Mouse (Mus musculus): ENCODE data around the gene Cbfa2t3. TPM values are rescaled to one million over a fixed set of nuclear protein-coding genes. Genes with fewer than 3 reads are reported as not detected.

Cbfa2t3 gene
- total and polyA plus RNA-seq, 3 experiments: 10.5 to 102 TPM; not detected in 1

DNA sequence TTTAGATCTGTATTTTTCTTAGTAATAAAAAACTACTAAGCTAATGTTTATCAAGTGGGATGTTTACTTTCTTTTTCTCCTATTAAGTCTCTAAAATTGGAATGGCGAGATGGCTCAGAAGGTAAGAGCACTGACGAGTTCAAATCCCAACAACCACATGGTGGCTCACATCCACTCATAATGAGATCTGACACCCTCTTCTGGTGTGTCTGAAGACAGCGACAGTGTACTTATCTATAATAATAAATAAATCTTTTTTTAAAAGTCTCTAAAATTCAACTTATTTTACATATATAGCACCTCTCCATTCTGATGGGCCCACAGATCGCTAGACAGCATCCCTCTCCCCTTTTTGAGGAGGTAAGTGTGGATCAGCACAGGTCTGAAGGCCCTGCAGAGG lies 88.7 kb downstream of the Cbfa2t3 start:
- peaks cover 0 to 6% of the 10 kb centered on the region in 2 experiments; a peak in 1 of 4 replicates for H3K4me1 ChIP-seq (ENCODE audit: control insufficient read depth in 1 of 2, insufficient read depth in 2 of 2, low read length in 2 of 2)
- peaks cover 2% of the 10 kb centered on the region; the same call in 1 of the 2 replicates for H3K79me2 ChIP-seq (ENCODE audit: control insufficient read depth, insufficient read depth, low read length, poor library complexity)
- DNase-seq (ENCODE audit: low read depth, low spot score): no peak
- no peak overlapping the region for H3K27ac ChIP-seq (ENCODE audit: control insufficient read depth, low read depth, low read length)
- no peak for TF ChIP-seq ZNF384 (IDR thresholded peaks at IDR 0.05; ENCODE audit: low read depth, low read length)
- H3K4me3 ChIP-seq (ENCODE audit: control insufficient read depth in 1 of 2, insufficient read depth in 1 of 2, low read depth in 2 of 2, low read length in 2 of 2): no peak overlapping the region
- no peak overlapping the region for H3K9ac ChIP-seq (ENCODE audit: control insufficient read depth, low read depth, low read length, poor library complexity, severe bottlenecking)
- no peaks in the 10 kb centered on the region for H3K9me3 ChIP-seq (replicated peaks; ENCODE audit: insufficient read depth, low read length)
- no peaks in the 10 kb centered on the region for H3K27me3 ChIP-seq (ENCODE audit: control insufficient read depth in 1 of 2, insufficient read depth in 2 of 2, low read length in 2 of 2)
- H3K36me3 ChIP-seq (ENCODE audit: control insufficient read depth in 1 of 2, insufficient read depth in 2 of 2, low read length in 2 of 2): no peaks in the 10 kb centered on the region

DNA sequence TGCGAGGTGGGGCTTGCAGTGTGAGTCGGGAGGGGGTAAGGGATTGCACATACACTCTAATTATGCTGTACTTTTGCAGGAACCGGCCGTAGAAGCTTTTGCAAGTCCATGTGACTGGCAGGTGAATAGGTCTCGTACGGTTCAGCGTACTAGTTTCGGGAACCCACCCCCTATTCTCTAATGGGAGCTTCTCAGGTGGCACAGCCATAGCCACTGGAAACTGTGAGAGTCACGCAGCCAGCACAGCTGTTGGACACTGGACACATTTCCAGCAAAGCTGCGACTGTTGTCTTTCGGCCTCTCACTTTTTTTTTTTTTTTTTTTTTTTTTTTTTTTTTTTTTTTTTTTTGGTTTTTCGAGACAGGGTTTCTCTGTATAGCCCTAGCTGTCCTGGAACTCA lies 92.1 kb downstream of the Cbfa2t3 start:
- Histone ChIP-seq H3K4me1 (ENCODE audit: control insufficient read depth in 1 of 2, insufficient read depth in 2 of 2, low read length in 2 of 2) (no peaks in the 10 kb centered on the region), H3K79me2 (ENCODE audit: control insufficient read depth, insufficient read depth, low read length, poor library complexity) (peaks cover 2% of the 10 kb centered on the region; the same call in 1 of the 2 replicates), H3K27ac (ENCODE audit: control insufficient read depth, low read depth, low read length) (no peak overlapping the region), H3K27me3 (ENCODE audit: control insufficient read depth in 1 of 2, insufficient read depth in 2 of 2, low read length in 2 of 2) (no peaks in the 10 kb centered on the region), H3K36me3 (ENCODE audit: control insufficient read depth in 1 of 2, insufficient read depth in 2 of 2, low read length in 2 of 2) (no peaks in the 10 kb centered on the region), H3K9me3 (replicated peaks; ENCODE audit: insufficient read depth, low read length) (no peaks in the 10 kb centered on the region), H3K4me3 (ENCODE audit: control insufficient read depth in 1 of 2, insufficient read depth in 1 of 2, low read depth in 2 of 2, low read length in 2 of 2) (no peak overlapping the region), H3K9ac (ENCODE audit: control insufficient read depth, low read depth, low read length, poor library complexity, severe bottlenecking) (no peak overlapping the region)
- TF ChIP-seq HCFC1 (IDR thresholded peaks at IDR 0.05; ENCODE audit: low read depth, low read length): no peak
- TF ChIP-seq ZNF384 (IDR thresholded peaks at IDR 0.05; ENCODE audit: low read depth, low read length): 0 out of 2 replicates have a peak, but pooled peaks have one; percentile 22
- TF ChIP-seq ETS1 (IDR thresholded peaks at IDR 0.05; ENCODE audit: low read depth, low read length): no peak
- DNase-seq (ENCODE audit: low read depth, low spot score): no peak

DNA sequence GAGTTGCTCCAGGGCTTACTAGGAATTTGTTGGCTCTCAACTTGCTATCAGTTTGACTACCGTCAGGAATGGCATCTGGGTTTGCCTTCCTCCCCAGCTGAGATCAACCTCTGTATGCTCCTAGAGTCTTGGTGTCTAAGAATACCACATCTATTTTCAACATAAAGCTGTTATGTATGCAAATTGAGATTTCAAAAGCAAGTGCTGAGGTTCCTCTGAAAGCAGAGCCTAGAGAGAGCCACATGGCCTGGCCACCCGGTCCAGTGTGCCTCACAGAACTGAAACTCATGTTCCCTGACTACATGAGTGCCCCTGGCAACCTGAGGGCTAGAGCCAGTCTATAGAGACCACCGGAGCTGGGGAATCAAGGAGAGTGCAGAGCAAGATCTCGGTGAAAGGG lies 93.5 kb downstream of the Cbfa2t3 start:
- Histone ChIP-seq H3K27me3 (ENCODE audit: control insufficient read depth in 1 of 2, insufficient read depth in 2 of 2, low read length in 2 of 2) (no peaks in the 10 kb centered on the region), H3K79me2 (ENCODE audit: control insufficient read depth, insufficient read depth, low read length, poor library complexity) (no peaks in the 10 kb centered on the region), H3K4me3 (ENCODE audit: control insufficient read depth in 1 of 2, insufficient read depth in 1 of 2, low read depth in 2 of 2, low read length in 2 of 2) (no peak overlapping the region), H3K36me3 (ENCODE audit: control insufficient read depth in 1 of 2, insufficient read depth in 2 of 2, low read length in 2 of 2) (no peaks in the 10 kb centered on the region), H3K9me3 (replicated peaks; ENCODE audit: insufficient read depth, low read length) (no peaks in the 10 kb centered on the region), H3K27ac (ENCODE audit: control insufficient read depth, low read depth, low read length) (no peak overlapping the region), H3K9ac (ENCODE audit: control insufficient read depth, low read depth, low read length, poor library complexity, severe bottlenecking) (no peak overlapping the region), H3K4me1 (ENCODE audit: control insufficient read depth in 1 of 2, insufficient read depth in 2 of 2, low read length in 2 of 2) (no peaks in the 10 kb centered on the region)
- DNase-seq (ENCODE audit: low read depth, low spot score): no peak
- TF ChIP-seq ZNF384 (IDR thresholded peaks at IDR 0.05; ENCODE audit: low read depth, low read length) (no peak), UBTF (IDR thresholded peaks at IDR 0.05; ENCODE audit: borderline replicate concordance, insufficient read depth, low read depth, low read length) (no peak), SMC3 (IDR thresholded peaks at IDR 0.05; ENCODE audit: low read depth, low read length) (no peak), MXI1 (IDR thresholded peaks at IDR 0.05; ENCODE audit: low read depth, low read length) (no peak), POLR2AphosphoS2 (IDR thresholded peaks at IDR 0.05; ENCODE audit: low read length) (no peak), JUND (IDR thresholded peaks at IDR 0.05; ENCODE audit: low read depth, low read length) (no peak), GATA1 (IDR thresholded peaks at IDR 0.05; ENCODE audit: low read depth, low read length) (no peak), ETS1 (IDR thresholded peaks at IDR 0.05; ENCODE audit: low read depth, low read length) (no peak), EP300 (IDR thresholded peaks at IDR 0.05; ENCODE audit: low read depth in 1 of 2, low read length in 2 of 2) (no peak), KAT2A (conservative IDR thresholded peaks at IDR 0.05; ENCODE audit: low read depth, low read length) (no peak), GABPA (IDR thresholded peaks at IDR 0.05; ENCODE audit: low read depth, low read length) (no peak), SIN3A (IDR thresholded peaks at IDR 0.05; ENCODE audit: low read length) (no peak), CTCF (IDR thresholded peaks at IDR 0.05 in 2 of 3, conservative IDR thresholded peaks at IDR 0.05 in 1 of 3; ENCODE audit: control insufficient read depth in 1 of 3, insufficient read depth in 1 of 3, low read depth in 2 of 3, low read length in 3 of 3, poor library complexity in 1 of 3, severe bottlenecking in 1 of 3) (no peak)

All from MEL (cell line).